Mouse (Mus musculus): Measurements from ENCODE around the gene Kif13a.

DNA sequence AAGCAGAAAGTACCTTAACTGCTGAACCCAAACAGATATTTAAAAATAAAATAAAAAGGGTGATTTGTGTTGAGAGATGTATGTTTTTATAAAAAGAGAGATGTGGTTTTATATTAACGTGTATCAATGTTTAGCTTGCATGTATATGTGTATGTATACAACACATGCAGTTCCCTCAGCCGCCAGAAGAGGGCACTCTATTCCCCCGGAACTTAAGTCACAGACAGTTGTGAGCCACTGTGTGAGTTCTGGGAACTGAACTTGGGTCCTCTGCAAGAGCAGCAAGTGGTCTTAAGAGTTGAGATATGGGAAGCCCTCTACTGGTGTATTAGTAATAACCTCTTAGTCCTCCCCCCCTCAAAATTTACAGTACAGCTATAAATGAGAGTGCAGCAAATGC, 96.7 kb downstream of the Kif13a start:
- peak; percentile 34 for TF ChIP-seq CTCF (IDR thresholded peaks at IDR 0.05; ENCODE audit: insufficient read depth, low read length)
- no peak for TF ChIP-seq POLR2A (IDR thresholded peaks at IDR 0.05; ENCODE audit: borderline replicate concordance, extremely low read depth, low read depth, low read length)

Measured in lung, adult 2 months (tissue).